Mouse (Mus musculus) intestine, postnatal 0 days (tissue): ENCODE data around the gene Hadha. TPM values are rescaled to one million over a fixed set of nuclear protein-coding genes. Genes with fewer than 3 reads are reported as not detected.

Experiments used
- ATAC-seq: fragments of 200-750 bp; cut with Nextera tagmentation; 2 replicates; pipeline ENCODE4 v1.8.0; 2017; ENCODE audit warnings: mild to moderate bottlenecking, moderate TSS enrichment, moderate library complexity
- H3K27ac ChIP-seq: fragments of 300-500 bp; sonication (generic); 2 replicates; pipeline ENCODE4 v1.5.1; 2014; ENCODE audit warnings: mild to moderate bottlenecking, low read depth, low read length, moderate library complexity
- H3K27me3 ChIP-seq: fragments of 300-500 bp; sonication (generic); replicated peaks from 2 replicates; pipeline ENCODE4 v1.6.1; 2014; ENCODE audit warnings: low read length, mixed read lengths; ENCODE audit not compliant: control insufficient read depth, insufficient read depth
- H3K36me3 ChIP-seq: fragments of 300-500 bp; sonication (generic); 2 replicates; pipeline ENCODE4 v1.6.1; 2014; ENCODE audit warnings: mild to moderate bottlenecking, moderate library complexity; ENCODE audit not compliant: control insufficient read depth, insufficient read depth
- H3K4me1 ChIP-seq: fragments of 300-500 bp; sonication (generic); replicated peaks from 2 replicates; pipeline ENCODE4 v1.6.1; 2014; ENCODE audit warnings: antibody characterized with exemption, low read length, mixed read lengths; ENCODE audit not compliant: control insufficient read depth, insufficient read depth
- H3K4me2 ChIP-seq: fragments of 300-500 bp; sonication (generic); replicated peaks from 2 replicates; pipeline ENCODE4 v1.6.1; 2014; ENCODE audit warnings: low read depth, mild to moderate bottlenecking, moderate library complexity
- H3K4me3 ChIP-seq: fragments of 300-500 bp; sonication (generic); 2 replicates; pipeline ENCODE4 v1.5.1; 2014; ENCODE audit warnings: low read depth, low read length
- H3K9ac ChIP-seq: fragments of 300-500 bp; sonication (generic); 2 replicates; pipeline ENCODE4 v1.6.1; 2014; ENCODE audit warnings: mild to moderate bottlenecking, low read depth, low read length
- H3K9me3 ChIP-seq: fragments of 300-500 bp; sonication (generic); 2 replicates; pipeline ENCODE4 v1.6.1; 2016; ENCODE audit warnings: mixed run types; ENCODE audit not compliant: control insufficient read depth
- CTCF ChIP-seq: sonication (generic); IDR thresholded peaks from 2 replicates; pipeline ENCODE4 v1.5.1; 2016; ENCODE audit warnings: low read depth, mild to moderate bottlenecking, control low read depth, antibody characterized with exemption, moderate library complexity
- WGBS: fragments of 180-500 bp; shearing (Covaris S2); extraction: QIAGEN DNeasy Blood & Tissue Kit; methylation state at CpG from one replicate; pipeline ENCODE4 v1.1.7; 2014; 5-methylcytosine and 5-hydroxymethylcytosine counted together
- polyA plus RNA-seq: library from polyadenylated mRNA; unstranded; fragments of >200 nt; fragmentation: Nextera tagmentation; extraction: Ambion mirVana; gene quantifications from 2 replicates; pipeline ENCODE4 v1.2.1, GENCODE M21; 2015

Gene Hadha
- polyA plus RNA-seq, 1 experiment from 2014 or later = 307 TPM

- peak overlapping the region; percentile 78 for H3K27ac ChIP-seq
- H3K4me3 ChIP-seq = no peak overlapping the region
- H3K9ac ChIP-seq = no peak overlapping the region
- no peaks in the 10 kb centered on the region for H3K27me3 ChIP-seq
- H3K36me3 ChIP-seq = peaks cover 39% of the 10 kb centered on the region
- H3K4me2 ChIP-seq = no peak overlapping the region
- H3K9me3 ChIP-seq = no peaks in the 10 kb centered on the region
- no peaks in the 10 kb centered on the region for H3K4me1 ChIP-seq
- WGBS = 55% methylated on average over 5 of the region's 5 CpGs
- peak; percentile 76 for ATAC-seq
- no peak for TF ChIP-seq CTCF
Observed at GRCm38 (mm10) chr5:30170303-30170940, 15.5 kb upstream of the Hadha start.

GRCm38 (mm10) chr5:30165234-30165946, 10.4 kb upstream of the Hadha start:
- Histone ChIP-seq H3K4me3 (no peak overlapping the region), H3K27ac (peak overlapping the region; percentile 35), H3K9ac (no peak overlapping the region), H3K4me1 (no peaks in the 10 kb centered on the region), H3K27me3 (no peaks in the 10 kb centered on the region), H3K36me3 (peaks cover 12% of the 10 kb centered on the region), H3K9me3 (no peaks in the 10 kb centered on the region), H3K4me2 (no peak overlapping the region)
- no peak for ATAC-seq
- 52% methylated on average over 5 of the region's 5 CpGs for WGBS
- TF ChIP-seq CTCF = no peak

DNA sequence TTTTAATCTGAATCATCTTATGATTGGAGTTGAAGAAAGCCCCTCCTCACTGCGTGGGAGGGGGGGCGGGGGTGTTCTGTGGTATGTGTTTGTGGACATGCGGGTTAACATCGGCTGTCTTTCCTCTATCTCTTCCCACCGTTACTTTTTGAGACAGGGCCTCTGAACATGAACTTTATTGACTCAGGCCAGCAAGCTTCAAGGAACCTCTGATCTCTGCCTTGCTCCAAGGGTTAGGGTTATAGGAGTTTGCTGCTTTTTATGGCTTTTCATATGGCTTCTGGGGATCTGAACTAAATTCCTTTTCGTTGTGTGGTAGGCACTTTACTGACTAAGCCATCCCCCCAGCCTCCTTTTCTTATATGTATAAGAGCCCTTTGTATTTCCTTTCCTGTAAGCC, 7.4 kb upstream of the Hadha start:
- 46% methylated on average over 6 of the region's 6 CpGs for WGBS
- Histone ChIP-seq H3K4me3 (no peak overlapping the region), H3K9ac (no peak overlapping the region), H3K27me3 (no peaks in the 10 kb centered on the region), H3K9me3 (no peaks in the 10 kb centered on the region), H3K27ac (peak overlapping the region; percentile 70), H3K4me1 (0 out of 2 replicates have a peak, but pooled peaks cover 9% of the 10 kb centered on the region), H3K4me2 (peak overlapping the region; percentile 44), H3K36me3 (no peaks in the 10 kb centered on the region)
- peak; percentile 69 for ATAC-seq
- TF ChIP-seq CTCF = no peak

DNA sequence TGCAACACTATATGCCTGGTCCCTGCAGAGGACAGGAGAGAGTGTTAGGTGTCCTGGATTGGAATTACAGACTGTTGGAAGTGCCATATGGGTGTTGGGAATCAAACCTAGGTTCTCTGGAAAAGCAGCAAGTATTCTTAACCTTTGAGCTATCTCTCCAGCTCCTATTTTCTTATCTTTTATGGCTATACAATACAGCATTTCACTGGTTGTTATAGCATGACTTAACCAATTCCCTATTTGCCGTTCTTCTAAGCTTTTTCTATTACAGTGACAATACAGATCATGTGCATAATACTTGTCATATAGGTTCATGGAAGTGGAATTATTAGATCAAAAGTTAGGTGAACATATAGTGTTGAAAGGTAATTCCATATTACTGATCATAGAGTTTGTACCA, 6.9 kb upstream of the Hadha start:
- 38% methylated on average over 1 of the region's 1 CpGs for WGBS

DNA sequence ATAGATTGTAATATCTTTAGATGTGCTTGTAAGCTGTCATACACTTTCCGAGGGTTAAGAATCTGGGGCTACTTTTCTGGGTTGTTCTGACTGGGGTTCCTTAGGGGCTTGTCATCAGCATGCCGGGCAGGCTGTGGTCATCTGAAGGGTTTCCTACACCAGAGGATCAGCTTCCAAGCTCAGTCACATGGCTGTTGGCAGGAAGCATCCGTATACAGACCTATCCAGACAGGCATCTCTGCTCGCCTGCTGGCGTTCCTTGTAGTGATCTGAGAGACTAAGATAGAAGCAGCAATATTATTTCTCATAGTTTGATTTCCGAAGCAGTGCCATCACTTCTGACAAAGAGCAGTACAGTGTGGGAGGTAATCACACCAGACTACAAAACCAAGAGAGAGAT, 4.6 kb upstream of the Hadha start:
- Histone ChIP-seq H3K27ac (no peak overlapping the region), H3K27me3 (no peaks in the 10 kb centered on the region), H3K36me3 (no peaks in the 10 kb centered on the region), H3K4me3 (no peak overlapping the region), H3K9ac (no peak overlapping the region), H3K4me1 (0 out of 2 replicates have a peak, but pooled peaks cover 9% of the 10 kb centered on the region), H3K4me2 (0 out of 2 replicates have a peak overlapping the region, but pooled peaks have one; percentile 9), H3K9me3 (no peaks in the 10 kb centered on the region)
- no peak for ATAC-seq
- 71% methylated on average over 6 of the region's 6 CpGs for WGBS
- TF ChIP-seq CTCF = no peak

More for the DNA sequence above, 6.9 kb upstream of the Hadha start:
- H3K27ac ChIP-seq = peak overlapping the region; percentile 70
- no peak overlapping the region for H3K4me3 ChIP-seq
- peak; percentile 70 for ATAC-seq
- no peak for TF ChIP-seq CTCF
- no peaks in the 10 kb centered on the region for H3K27me3 ChIP-seq
- H3K36me3 ChIP-seq = no peaks in the 10 kb centered on the region
- H3K4me2 ChIP-seq = peak overlapping the region; percentile 44; the same call in 1 of the 2 replicates
- H3K9ac ChIP-seq = no peak overlapping the region
- H3K9me3 ChIP-seq = no peaks in the 10 kb centered on the region
- 0 out of 2 replicates have a peak, but pooled peaks cover 9% of the 10 kb centered on the region for H3K4me1 ChIP-seq

GRCm38 (mm10) chr5:30155821-30156629, 1.1 kb upstream of the Hadha start:
- H3K4me1 ChIP-seq = 0 out of 2 replicates have a peak, but pooled peaks cover 9% of the 10 kb centered on the region
- H3K9ac ChIP-seq = peak overlapping the region; percentile 85
- WGBS = 14% methylated on average over 13 of the region's 13 CpGs
- no peaks in the 10 kb centered on the region for H3K9me3 ChIP-seq
- H3K36me3 ChIP-seq = no peaks in the 10 kb centered on the region
- no peak for ATAC-seq
- no peaks in the 10 kb centered on the region for H3K27me3 ChIP-seq
- peak overlapping the region; percentile 93 for H3K27ac ChIP-seq
- no peak for TF ChIP-seq CTCF
- peak overlapping the region; percentile 100 for H3K4me3 ChIP-seq
- peak overlapping the region; percentile 64 for H3K4me2 ChIP-seq
